ENCODE assay signal across 10 mouse cellular contexts in the genomic region with DNA sequence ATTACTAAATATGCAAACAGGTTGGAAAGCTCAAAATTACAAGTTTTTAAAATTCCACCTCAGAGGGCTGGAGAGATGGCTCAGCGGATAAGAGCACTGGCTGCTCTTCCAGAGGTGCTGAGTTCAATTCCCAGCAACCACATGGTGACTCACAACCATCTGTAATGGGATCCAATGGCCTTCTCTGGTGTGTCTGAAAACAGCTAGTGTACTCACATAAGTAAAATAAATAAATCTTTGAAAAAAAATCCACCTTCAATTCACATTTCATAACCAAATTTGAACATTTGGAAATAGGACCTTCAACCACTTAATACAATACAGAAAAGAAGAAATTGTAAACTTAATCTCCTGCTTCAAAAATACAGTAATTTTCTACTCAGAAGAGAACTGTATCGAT. TPM values are rescaled to one million over a fixed set of nuclear protein-coding genes. Genes with fewer than 3 reads are reported as not detected.
DNase-seq lines count a peak whose midpoint lies in the region; ATAC-seq and TF ChIP-seq lines count a peak whose summit lies in the region.
"Had no signal": no experiment of that assay in that cellular context is flagged by ENCODE, and none has a peak within 500 bp of the region (broad histone marks: within the 10 kb centered on the region; RNA-seq: fewer than 3 reads in every experiment).

No protein-coding gene starts in this region.

- TF ChIP-seq CTCF in CH12.LX (conservative IDR thresholded peaks at IDR 0.05 in 1 of 2, IDR thresholded peaks at IDR 0.05 in 1 of 2; ENCODE audit: low read depth in 2 of 2, low read length in 2 of 2) = no peak
- TF ChIP-seq CTCF in liver, postnatal 0 days (IDR thresholded peaks at IDR 0.05; ENCODE audit: low read depth) = no peak

- H3K4me2 ChIP-seq in heart, embryonic 13.5 days = peak overlapping the region; percentile 78
- H3K4me2 ChIP-seq in CH12.LX (ENCODE audit: insufficient read depth, low read depth, poor library complexity, severe bottlenecking) = peak overlapping the region; percentile 84
- H3K4me2 ChIP-seq in forebrain, embryonic 15.5 days (replicated peaks) = peak overlapping the region; percentile 90
- H3K4me2 ChIP-seq in liver, postnatal 0 days (ENCODE audit: low read depth, low read length) = peak overlapping the region; percentile 80

- no peaks in the 10 kb centered on the region for H3K27me3 ChIP-seq in heart, embryonic 13.5 days (replicated peaks)
- no peaks in the 10 kb centered on the region for H3K27me3 ChIP-seq in CH12.LX (replicated peaks)
- H3K27me3 ChIP-seq in forebrain, embryonic 15.5 days = no peaks in the 10 kb centered on the region
- H3K27me3 ChIP-seq in liver, postnatal 0 days (ENCODE audit: insufficient read depth, low read length) = no peaks in the 10 kb centered on the region
- H3K27me3 ChIP-seq: Patski had no signal

- no peak for ATAC-seq in heart, embryonic 13.5 days (ENCODE audit: extremely low read depth, insufficient number of reproducible peaks, low FRiP score, low TSS enrichment)
- ATAC-seq in forebrain, embryonic 15.5 days (replicated peaks) = no peak
- ATAC-seq in liver, postnatal 0 days = no peak

- H3K4me1 ChIP-seq in heart, embryonic 13.5 days = peaks cover 27% of the 10 kb centered on the region
- H3K4me1 ChIP-seq in CH12.LX (ENCODE audit: control insufficient read depth in 1 of 2, insufficient read depth in 2 of 2) = peaks cover 0 to 28% of the 10 kb centered on the region in 2 experiments; a peak in 2 of 4 replicates
- H3K4me1 ChIP-seq in forebrain, embryonic 15.5 days = peaks cover 34% of the 10 kb centered on the region
- H3K4me1 ChIP-seq in liver, postnatal 0 days (ENCODE audit: insufficient read depth) = peaks cover 13% of the 10 kb centered on the region; the same call in 1 of the 2 replicates

- H3K79me2 ChIP-seq in CH12.LX (replicated peaks; ENCODE audit: control insufficient read depth, extremely low read depth, insufficient read depth, poor library complexity, severe bottlenecking) = peaks cover 53% of the 10 kb centered on the region

- no peak for TF ChIP-seq EP300 in CH12.LX (IDR thresholded peaks at IDR 0.05; ENCODE audit: low read length)
- TF ChIP-seq EP300 in liver, postnatal 0 days (IDR thresholded peaks at IDR 0.05; ENCODE audit: low read depth) = no peak

- dilution Hi-C loops in CH12.LX (cut with MboI; ENCODE audit: extremely low pct_ligation_motif_present, extremely low pct_unique_long_range_greater_than_20kb, low sequenced_read_pairs) = no loop called here

- no peaks in the 10 kb centered on the region for H3K9me3 ChIP-seq in heart, embryonic 13.5 days
- no peaks in the 10 kb centered on the region for H3K9me3 ChIP-seq in CH12.LX (replicated peaks; ENCODE audit: low read length)
- no peaks in the 10 kb centered on the region for H3K9me3 ChIP-seq in forebrain, embryonic 15.5 days
- no peaks in the 10 kb centered on the region for H3K9me3 ChIP-seq in liver, postnatal 0 days (ENCODE audit: low read length)

- in situ Hi-C loops in CH12.LX (cut with MboI; ENCODE audit: low pct_ligation_motif_present, low pct_unique_long_range_greater_than_20kb, low sequenced_read_pairs) = no loop called here

- peaks cover 11% of the 10 kb centered on the region for H3K36me3 ChIP-seq in heart, embryonic 13.5 days
- peaks cover 2 to 38% of the 10 kb centered on the region in 2 experiments for H3K36me3 ChIP-seq in CH12.LX (replicated peaks in 1 of 2; ENCODE audit: control insufficient read depth in 1 of 2, insufficient read depth in 1 of 2, low read length in 1 of 2)
- H3K36me3 ChIP-seq in forebrain, embryonic 15.5 days = no peaks in the 10 kb centered on the region
- no peaks in the 10 kb centered on the region for H3K36me3 ChIP-seq in liver, postnatal 0 days (replicated peaks; ENCODE audit: insufficient read depth, low read length)

- no peak for TF ChIP-seq RAD21 in CH12.LX (IDR thresholded peaks at IDR 0.05; ENCODE audit: low read depth, low read length)

- H3K4me3 ChIP-seq in heart, embryonic 13.5 days = peak overlapping the region; percentile 77
- peak overlapping the region; percentile 88 to 100 (median 98) for H3K4me3 ChIP-seq in CH12.LX (replicated peaks in 1 of 3; ENCODE audit: low read depth in 2 of 3, low read length in 2 of 3, poor library complexity in 1 of 3)
- H3K4me3 ChIP-seq in forebrain, embryonic 15.5 days = peak overlapping the region; percentile 99
- H3K4me3 ChIP-seq in liver, postnatal 0 days (ENCODE audit: low read depth, low read length) = peak overlapping the region; percentile 98

- WGBS in heart, embryonic 13.5 days = 28% methylated on average over 2 of the region's 2 CpGs
- 29% methylated on average over 2 of the region's 2 CpGs for WGBS in forebrain, embryonic 15.5 days
- WGBS in liver, postnatal 0 days (ENCODE audit: insufficient replicate concordance) = 28% methylated on average over 2 of the region's 2 CpGs

- no peak for TF ChIP-seq POLR2A in CH12.LX (IDR thresholded peaks at IDR 0.05; ENCODE audit: low read depth, low read length)

- H3K27ac ChIP-seq in heart, embryonic 13.5 days (replicated peaks) = peak overlapping the region; percentile 88
- no peak overlapping the region for H3K27ac ChIP-seq in CH12.LX (ENCODE audit: insufficient read depth, low read depth)
- H3K27ac ChIP-seq in forebrain, embryonic 15.5 days (replicated peaks) = no peak overlapping the region
- H3K27ac ChIP-seq in liver, postnatal 0 days (ENCODE audit: low read depth) = peak overlapping the region; percentile 97

- H3K9ac ChIP-seq in heart, embryonic 13.5 days = peak overlapping the region; percentile 92
- H3K9ac ChIP-seq in CH12.LX (ENCODE audit: insufficient read depth, low read depth) = peak overlapping the region; percentile 99
- peak overlapping the region; percentile 96 for H3K9ac ChIP-seq in forebrain, embryonic 15.5 days (replicated peaks)
- H3K9ac ChIP-seq in liver, postnatal 0 days (replicated peaks) = peak overlapping the region; percentile 99

- DNase-seq in heart, adult 8-10 months (ENCODE audit: low spot score) = no peak
- no peak for DNase-seq in CH12.LX (ENCODE audit: extremely low read depth)
- no peak for DNase-seq in liver, postnatal 0 days
- no peak for DNase-seq in right cerebral cortex, postnatal 4 days
- DNase-seq in layer of hippocampus, adult 9-10 months (ENCODE audit: low spot score) = no peak
- DNase-seq in adrenal gland, adult (ENCODE audit: inconsistent age in 2 of 2, low spot score in 1 of 2) = no peak
- DNase-seq: right cerebral cortex, adult 18-20 months had no signal

TF ChIP-seq in CH12.LX, 34 proteins besides CTCF, POLR2A, EP300 and RAD21:
- TF ChIP-seq MEF2A (IDR thresholded peaks at IDR 0.05; ENCODE audit: borderline replicate concordance, low read depth, low read length) = no peak
- no peak for TF ChIP-seq UBTF (IDR thresholded peaks at IDR 0.05; ENCODE audit: low read depth, low read length)
- no peak for TF ChIP-seq IRF4 (IDR thresholded peaks at IDR 0.05; ENCODE audit: low read depth, low read length)
- TF ChIP-seq KAT2A (IDR thresholded peaks at IDR 0.05; ENCODE audit: insufficient replicate concordance, low read length) = no peak

RNA-seq across cellular contexts. Expression of a gene that starts 0.9 kb away (rescaled TPM):
- polyA plus RNA-seq in heart, embryonic 13.5 days (2015; fragmentation: Nextera tagmentation; extraction: Ambion mirVana) = 1,009 and 1,200 TPM in 2 replicates
- 1,000 to 10,000 TPM; 1,427 to 1,918 (median 1,690) TPM for total RNA-seq in heart, adult 8-10 months (2022)
- total RNA-seq in CH12.LX (2012; rRNA removed) (490 and 550 TPM in 2 replicates), CH12.LX (2014; rRNA removed) (689 and 720 TPM in 2 replicates)
- polyA plus RNA-seq in CH12.LX (2012; ENCODE audit: insufficient read length, low read depth) = 277 and 311 TPM in 2 replicates
- 730 and 763 TPM in 2 replicates for polyA plus RNA-seq in forebrain, embryonic 15.5 days (2015; fragmentation: Nextera tagmentation; extraction: Ambion mirVana)
- polyA plus RNA-seq in liver, postnatal 0 days (2015; fragmentation: Nextera tagmentation; extraction: Ambion mirVana) = 764 and 787 TPM in 2 replicates

RNA-seq across cellular contexts. Expression of a gene that starts 38.5 kb away (rescaled TPM):
- 6.1 and 6.5 TPM in 2 replicates for polyA plus RNA-seq in heart, embryonic 13.5 days (2015; fragmentation: Nextera tagmentation; extraction: Ambion mirVana)
- total RNA-seq in heart, adult 8-10 months (2022) = 10 to 100 TPM; 22.2 to 33.6 (median 29.8) TPM
- total RNA-seq in CH12.LX (2012; rRNA removed) (7.2 and 7.3 TPM in 2 replicates), CH12.LX (2014; rRNA removed) (2.2 and 2.5 TPM in 2 replicates)
- 13.4 and 21.3 TPM in 2 replicates for polyA plus RNA-seq in CH12.LX (2012; ENCODE audit: insufficient read length, low read depth)
- polyA plus RNA-seq in forebrain, embryonic 15.5 days (2015; fragmentation: Nextera tagmentation; extraction: Ambion mirVana) = 30.3 and 31.6 TPM in 2 replicates
- polyA plus RNA-seq in liver, postnatal 0 days (2015; fragmentation: Nextera tagmentation; extraction: Ambion mirVana) = 1.8 and 2.2 TPM in 2 replicates

RNA-seq across cellular contexts. Expression of a gene that starts 45.8 kb away (rescaled TPM):
- polyA plus RNA-seq in heart, embryonic 13.5 days (2015; fragmentation: Nextera tagmentation; extraction: Ambion mirVana) = 15.9 and 17.4 TPM in 2 replicates
- 10 to 100 TPM; 33.8 to 42.1 (median 35.3) TPM for total RNA-seq in heart, adult 8-10 months (2022)
- total RNA-seq in CH12.LX (2012; rRNA removed) (18.2 and 20.7 TPM in 2 replicates), CH12.LX (2014; rRNA removed) (13.3 and 14.6 TPM in 2 replicates)
- 25.4 and 28.3 TPM in 2 replicates for polyA plus RNA-seq in CH12.LX (2012; ENCODE audit: insufficient read length, low read depth)
- polyA plus RNA-seq in forebrain, embryonic 15.5 days (2015; fragmentation: Nextera tagmentation; extraction: Ambion mirVana) = 37.0 and 39.0 TPM in 2 replicates
- polyA plus RNA-seq in liver, postnatal 0 days (2015; fragmentation: Nextera tagmentation; extraction: Ambion mirVana) = 7.5 and 7.9 TPM in 2 replicates

Comparison
In these comparisons a context has a peak if more than half of its experiments do, and no peak if none do; other contexts are left out.
1. H3K27ac ChIP-seq: peak in heart, embryonic 13.5 days (single experiment) and liver, postnatal 0 days (single experiment); none in CH12.LX (single experiment) and forebrain, embryonic 15.5 days (single experiment).
2. Peak in every context shown above with its lines, with median percentiles within 50 percentile points of each other: H3K4me2 ChIP-seq, H3K4me3 ChIP-seq and H3K9ac ChIP-seq.